Mouse (Mus musculus): ENCODE results near the gene Lypd9.
"Not testable (repeated sequence)": the region's sequence is repeated elsewhere in the genome, so short reads cannot be mapped to it uniquely, and the experiment has no call there.

Lypd9 gene

DNA sequence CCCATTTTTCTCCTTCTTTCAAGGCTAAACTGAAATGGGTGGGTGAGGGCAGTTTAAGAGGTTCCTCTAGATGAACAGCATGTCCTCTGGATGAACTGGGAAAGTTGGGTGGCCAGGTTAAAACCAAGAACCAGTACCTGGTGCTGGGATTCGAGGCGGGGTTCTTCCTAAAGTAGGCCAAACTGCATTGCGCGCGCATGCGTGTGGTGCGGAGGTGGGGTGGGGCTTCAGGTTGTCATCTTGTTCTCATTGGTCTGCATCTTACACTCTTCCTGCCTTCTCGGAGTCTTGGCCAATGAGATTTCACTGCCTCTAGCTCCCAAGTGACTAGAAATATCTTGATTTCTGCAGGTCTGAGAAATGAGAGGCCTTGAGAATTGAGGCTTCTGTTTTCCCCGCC, at the start of gene Lypd9:
Lypd9 (minus strand) TSS at position 165 of the 400 bp plus-strand sequence.
- DNase-seq (ENCODE audit: extremely low read depth, insufficient read length, low spot score): no peak

DNA sequence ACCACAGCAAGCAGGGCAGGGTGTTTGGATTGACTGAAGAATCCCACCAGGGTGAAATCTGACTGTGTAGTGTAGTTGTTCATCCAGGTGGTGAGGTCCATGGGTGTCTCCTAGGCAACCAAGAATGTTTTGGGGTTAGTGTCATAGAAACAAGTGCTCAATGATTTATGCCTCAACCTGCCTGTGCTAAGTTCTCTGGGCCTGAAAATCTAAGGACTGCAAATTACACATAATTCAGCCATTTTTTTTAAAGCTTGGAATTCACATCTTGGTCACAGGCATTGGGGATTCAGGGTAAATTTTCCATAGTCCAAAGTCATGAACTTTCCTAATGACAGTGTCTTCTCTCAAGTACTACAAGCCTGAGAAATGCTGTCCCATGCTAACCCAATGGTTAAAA, 49.7 kb upstream of the Lypd9 start, which contains the start of gene Olfr331:
Olfr331 (minus strand) TSS at position 101 of the 400 bp plus-strand sequence.
- not testable (repeated sequence) for DNase-seq (ENCODE audit: extremely low read depth, insufficient read length, low spot score)

DNA sequence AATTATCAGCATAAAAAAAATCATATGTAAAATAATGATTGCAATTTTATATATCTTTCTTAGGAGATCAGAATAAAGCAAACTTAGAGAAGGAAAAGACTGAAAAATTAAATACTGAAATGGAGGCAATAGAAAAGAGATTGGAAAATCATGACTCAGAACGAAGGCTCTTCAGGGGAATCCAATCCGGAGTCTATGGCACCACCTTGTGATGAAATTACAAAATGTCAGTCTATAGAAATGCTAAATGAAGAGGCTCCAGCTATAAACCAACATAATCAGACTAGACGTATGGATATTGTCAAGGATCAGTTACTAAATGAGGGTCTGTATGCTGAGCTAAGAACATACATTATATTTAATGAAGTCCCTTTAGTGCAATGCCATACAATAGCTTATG, 46.6 kb upstream of the Lypd9 start:
- no peak for DNase-seq (ENCODE audit: extremely low read depth, insufficient read length, low spot score)

DNA sequence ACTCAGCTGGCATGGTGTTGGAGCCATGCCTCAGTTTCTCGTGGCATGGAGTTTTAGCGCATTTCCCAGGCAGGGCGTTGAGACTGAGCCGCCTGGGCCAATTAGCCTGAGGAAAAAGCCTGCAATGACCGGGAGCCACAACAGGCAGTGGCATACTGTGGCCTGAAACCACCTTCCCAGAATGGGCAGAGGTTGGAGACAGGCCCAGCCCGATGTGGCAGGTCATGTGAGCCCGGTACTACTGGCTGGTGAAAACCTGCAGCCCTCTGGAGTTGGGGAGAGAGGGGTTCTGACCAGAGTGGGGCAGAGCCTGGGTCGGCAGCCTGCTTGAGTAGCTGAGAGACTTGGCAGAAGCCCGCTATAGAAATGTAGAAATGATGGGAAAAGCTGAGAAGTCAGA, 46.0 kb upstream of the Lypd9 start:
- DNase-seq (ENCODE audit: extremely low read depth, insufficient read length, low spot score): peak; percentile 13

DNA sequence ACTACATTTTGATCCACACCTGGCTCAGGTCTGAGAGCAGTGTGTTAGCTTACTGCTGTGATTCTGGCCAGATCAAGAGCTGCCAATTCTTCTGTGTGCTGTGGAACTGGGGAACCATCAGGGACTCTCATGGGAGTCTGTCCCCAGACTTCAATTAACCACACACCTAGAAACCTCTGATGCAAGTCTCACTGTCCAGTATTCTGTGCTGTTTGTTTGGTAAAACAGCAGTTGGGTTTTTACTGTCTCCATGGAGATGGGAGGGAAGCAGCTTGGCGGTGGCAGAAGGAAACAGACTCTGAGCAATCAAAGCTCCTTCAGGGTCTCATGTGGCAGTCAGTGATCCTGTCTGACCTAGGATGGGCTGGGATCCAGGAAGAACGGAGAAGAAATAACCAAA, 39.7 kb upstream of the Lypd9 start, which contains the start of gene Olfr332:
Olfr332 (minus strand) TSS at position 101 of the 400 bp plus-strand sequence.
- no peak for DNase-seq (ENCODE audit: extremely low read depth, insufficient read length, low spot score)

DNA sequence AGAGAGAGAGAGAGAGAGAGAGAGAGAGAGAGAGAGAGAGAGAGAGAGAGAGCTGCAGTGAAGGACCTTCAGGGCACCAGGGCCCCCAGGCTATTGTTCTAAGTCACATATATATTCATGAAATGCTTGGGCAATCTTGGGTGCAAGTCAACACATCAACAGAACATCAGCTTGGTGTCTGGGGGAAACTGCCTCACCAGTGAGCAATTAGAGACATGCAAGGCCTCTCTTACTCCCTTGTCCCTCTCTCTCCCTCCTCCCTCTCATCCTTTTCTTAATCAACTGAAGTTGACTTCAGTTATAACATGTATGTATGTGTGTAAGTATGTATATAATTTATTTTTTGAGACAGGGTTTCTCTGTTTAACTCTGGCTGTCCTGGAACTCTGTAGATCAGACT, 9.4 kb upstream of the Lypd9 start, which contains the start of gene Olfr30:
Olfr30 (minus strand) TSS at position 101 of the 400 bp plus-strand sequence.
- no peak for DNase-seq (ENCODE audit: extremely low read depth, insufficient read length, low spot score)

DNA sequence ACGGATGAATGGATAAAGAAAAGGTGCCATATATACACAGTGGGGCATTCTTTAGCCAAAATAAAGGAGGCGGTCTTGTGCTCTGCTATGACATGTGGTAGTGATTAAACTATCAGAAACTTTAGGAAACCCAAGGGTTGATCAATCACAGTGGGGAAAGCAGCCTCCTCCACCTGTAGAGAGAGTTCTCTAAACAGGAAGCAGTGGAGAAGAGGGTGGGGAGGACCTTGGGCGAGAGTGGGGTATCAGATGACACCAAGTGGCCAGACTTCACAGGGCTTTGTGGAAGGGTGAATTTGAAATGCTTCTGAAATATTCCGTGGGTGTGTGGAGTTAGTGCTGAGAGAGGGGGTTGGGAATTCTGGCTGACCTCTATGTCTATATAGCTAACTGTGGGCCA, 869 bp upstream of the Lypd9 start:
- no peak for DNase-seq (ENCODE audit: extremely low read depth, insufficient read length, low spot score)

DNA sequence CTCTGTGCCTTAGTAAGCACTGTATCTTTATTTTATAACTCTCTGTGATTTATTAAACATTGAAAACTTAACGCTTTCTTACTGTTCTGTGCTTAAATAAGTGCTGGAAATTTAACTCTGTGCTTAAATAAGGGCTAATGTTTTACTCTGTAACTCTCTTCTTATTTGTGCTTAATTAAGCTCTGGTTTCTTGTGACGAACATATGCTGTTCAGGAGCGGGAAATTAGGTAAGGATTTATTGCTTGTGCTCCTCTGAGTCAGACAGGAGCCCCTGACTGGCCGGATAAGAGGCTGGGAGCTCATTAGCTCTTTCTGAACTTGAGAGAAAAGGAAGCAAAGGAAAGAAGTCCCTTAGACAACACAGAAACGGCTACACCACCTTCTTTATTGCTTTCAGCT, 14.9 kb downstream of the Lypd9 start:
- no peak for DNase-seq (ENCODE audit: extremely low read depth, insufficient read length, low spot score)

DNA sequence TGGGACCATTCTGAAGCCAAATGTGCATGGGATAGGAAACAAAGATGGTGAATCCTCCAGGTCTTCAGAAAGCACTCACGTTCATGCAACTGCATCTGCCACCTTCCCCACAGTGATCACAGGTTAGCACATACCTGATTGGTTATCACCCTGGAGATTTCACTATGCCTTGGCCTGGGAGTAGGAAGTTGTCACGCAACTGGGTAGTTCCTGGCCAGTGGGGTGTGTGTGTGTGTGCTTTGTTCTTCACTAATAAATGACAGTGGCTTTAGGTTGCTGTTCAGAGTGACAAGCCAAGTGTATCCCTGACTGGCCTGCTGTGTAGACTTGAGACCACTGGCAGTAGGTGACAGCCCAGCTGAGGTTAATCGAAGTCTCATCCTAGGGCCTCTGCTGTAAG, 20.5 kb downstream of the Lypd9 start, which contains the start of gene Gm12253:
Gm12253 (plus strand) TSS at position 301 of the 400 bp plus-strand sequence.
- no peak for DNase-seq (ENCODE audit: extremely low read depth, insufficient read length, low spot score)

DNA sequence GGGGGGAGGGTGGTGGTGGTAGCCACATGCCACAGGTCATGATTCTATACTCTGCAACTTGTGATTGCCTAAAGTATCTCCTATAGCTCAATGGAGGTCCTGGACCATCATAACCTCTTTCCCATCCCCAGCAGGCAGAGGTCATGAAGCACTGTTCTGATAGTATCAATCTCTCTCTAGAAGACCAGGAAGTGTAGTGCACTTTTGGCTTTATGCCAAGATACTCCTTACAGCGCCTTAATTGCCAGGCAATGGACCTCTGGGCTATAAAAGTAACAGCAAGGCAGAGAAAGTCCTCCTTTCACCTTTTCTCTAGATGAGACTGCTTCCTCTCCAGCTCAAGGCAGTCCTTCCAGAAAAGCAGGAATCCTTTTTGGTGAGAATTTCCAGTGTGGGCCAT, 31.9 kb downstream of the Lypd9 start, which contains the start of gene 1810065E05Rik:
1810065E05Rik (plus strand) TSS at position 297 of the 400 bp plus-strand sequence.
- no peak for DNase-seq (ENCODE audit: extremely low read depth, insufficient read length, low spot score)

DNA sequence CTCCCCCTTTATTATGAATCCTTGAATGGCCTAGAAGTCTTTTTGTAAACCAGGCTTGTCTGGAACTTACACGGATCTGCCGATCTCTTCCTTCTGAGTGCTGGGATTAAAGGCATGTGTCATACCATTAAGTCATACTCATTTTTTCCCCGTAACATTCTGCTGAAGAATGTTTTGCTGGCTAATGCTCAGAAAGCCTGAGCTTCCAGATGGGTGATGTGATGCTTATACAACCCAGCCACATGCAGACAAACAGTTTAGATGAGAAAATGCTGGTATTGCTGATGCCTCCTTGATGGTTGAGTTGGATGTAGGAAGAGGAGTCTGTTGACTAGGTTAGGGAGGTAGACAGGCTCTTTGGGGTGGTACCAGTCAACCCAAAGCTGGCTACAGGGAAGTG, 34.4 kb downstream of the Lypd9 start:
- no peak for DNase-seq (ENCODE audit: extremely low read depth, insufficient read length, low spot score)

DNA sequence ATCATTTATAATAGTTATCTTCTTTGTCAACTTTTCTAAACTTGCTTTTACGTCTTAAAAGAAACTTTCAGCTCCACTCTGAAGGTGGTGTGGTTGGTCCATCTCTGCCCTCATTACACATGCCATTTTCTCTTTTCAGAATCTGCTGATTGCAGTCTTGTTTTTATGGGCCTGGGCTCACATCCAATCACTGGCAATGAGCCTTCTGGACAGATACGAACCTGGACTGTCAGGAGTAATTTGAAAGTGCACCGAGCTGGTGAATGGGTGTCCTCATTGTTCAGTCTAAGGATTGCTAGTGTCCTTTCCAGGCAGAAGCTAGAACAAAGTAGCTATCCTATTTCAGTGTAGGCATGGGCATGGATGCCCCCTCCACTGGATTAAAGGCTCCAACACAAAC, 44.7 kb downstream of the Lypd9 start:
- DNase-seq (ENCODE audit: extremely low read depth, insufficient read length, low spot score): no peak

DNA sequence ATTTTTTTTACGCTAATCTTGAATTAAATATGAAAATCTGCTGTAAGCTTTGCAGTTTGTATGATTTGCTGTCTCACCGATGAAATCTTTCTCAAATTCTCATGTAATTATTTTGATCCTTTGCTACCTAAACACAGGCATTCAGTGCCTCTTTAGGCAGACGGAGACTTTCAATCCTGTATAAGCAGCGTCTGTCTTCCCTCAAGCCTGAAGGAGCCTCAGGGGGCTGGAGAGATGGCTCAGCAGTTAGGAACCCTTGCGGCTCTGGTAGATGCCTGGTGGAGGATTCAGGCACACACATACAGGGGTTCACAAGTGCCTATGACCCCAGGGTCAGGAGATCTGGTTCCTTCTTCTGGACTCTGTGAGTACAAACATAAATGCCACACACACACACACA, 52.1 kb downstream of the Lypd9 start:
- no peak for DNase-seq (ENCODE audit: extremely low read depth, insufficient read length, low spot score)

DNA sequence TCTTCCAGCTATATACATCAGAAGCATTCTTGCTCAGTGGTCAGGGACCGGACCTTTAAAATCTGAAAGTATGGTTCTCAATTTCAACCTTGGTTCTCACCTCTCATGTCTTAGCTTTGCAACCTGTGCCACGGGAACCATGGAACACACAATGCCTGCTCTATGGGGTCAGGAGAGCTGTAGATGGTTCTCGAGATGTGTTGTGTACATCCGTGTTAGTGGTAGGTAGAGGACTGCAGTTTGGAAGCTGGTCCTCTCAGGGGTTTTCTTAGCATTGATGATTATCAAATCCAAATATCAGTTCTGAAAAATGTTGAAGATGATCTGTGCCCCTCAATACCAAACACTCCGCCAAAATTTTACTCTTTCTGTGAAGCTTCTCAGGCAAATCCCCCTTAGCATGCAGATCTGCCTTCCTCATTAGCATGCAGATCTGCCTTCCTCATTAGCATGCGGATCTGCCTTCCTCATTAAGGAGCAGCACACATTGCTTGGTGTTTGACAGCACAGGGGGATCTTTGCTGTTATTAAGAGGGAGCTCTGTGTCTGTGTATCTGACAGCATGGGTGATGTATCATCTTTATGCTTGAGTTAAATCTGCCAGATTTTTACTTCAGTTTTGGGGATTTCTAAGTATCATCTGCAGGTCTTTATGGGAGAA, 52.6 kb downstream of the Lypd9 start:
- no peak for DNase-seq (ENCODE audit: extremely low read depth, insufficient read length, low spot score)
